Comparison of ENCODE assay signal across 9 mouse cellular contexts in the genomic region with DNA sequence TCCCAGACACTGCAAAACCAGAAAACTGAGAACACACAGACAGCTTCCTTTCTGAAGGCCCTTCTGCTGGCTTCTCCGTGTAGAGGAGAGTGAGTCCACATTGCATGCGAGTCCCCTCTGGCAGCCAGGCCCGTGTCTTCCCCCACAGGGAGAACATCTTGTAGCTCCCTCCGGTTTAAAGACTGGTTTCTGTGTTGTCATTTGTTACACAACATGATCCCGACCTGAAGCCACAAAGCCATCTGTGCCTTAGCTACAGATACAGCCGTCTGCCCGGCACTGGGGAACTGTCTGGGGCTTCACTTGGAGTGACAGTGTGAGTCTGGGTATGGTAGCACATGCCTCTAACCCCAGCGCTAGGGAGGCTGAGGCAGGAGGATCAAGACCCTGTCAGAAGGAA. TPM values are rescaled to one million over a fixed set of nuclear protein-coding genes. Genes with fewer than 3 reads are reported as not detected.
A peak's percentile ranks its signal among the peaks of the same experiment; 100 is the strongest.
DNase-seq lines count a peak whose midpoint lies in the region; ATAC-seq lines count a peak whose summit lies in the region.
"Had no signal": no experiment of that assay in that cellular context is flagged by ENCODE, and none has a peak within 500 bp of the region (broad histone marks: within the 10 kb centered on the region; RNA-seq: fewer than 3 reads in every experiment).

No protein-coding gene starts in this region.

- no peaks in the 10 kb centered on the region for H3K36me3 ChIP-seq in forebrain, embryonic 15.5 days
- no peaks in the 10 kb centered on the region; the same call in 1 of the 2 replicates for H3K36me3 ChIP-seq in forebrain, embryonic 12.5 days (replicated peaks)
- H3K36me3 ChIP-seq in embryonic facial prominence, embryonic 15.5 days, result no peaks in the 10 kb centered on the region
- H3K36me3 ChIP-seq in midbrain, embryonic 13.5 days, result no peaks in the 10 kb centered on the region
- H3K36me3 ChIP-seq: lung, embryonic 15.5 days had no signal

- 63% methylated on average over 8 of the region's 8 CpGs for WGBS in forebrain, embryonic 15.5 days
- 78% methylated on average over 8 of the region's 8 CpGs for WGBS in forebrain, embryonic 12.5 days
- WGBS in embryonic facial prominence, embryonic 15.5 days, result 34% methylated on average over 8 of the region's 8 CpGs
- WGBS in midbrain, embryonic 13.5 days, result 65% methylated on average over 8 of the region's 8 CpGs

- no peak for ATAC-seq in forebrain, embryonic 15.5 days (replicated peaks)
- ATAC-seq in forebrain, embryonic 12.5 days (ENCODE audit: low FRiP score), result no peak
- ATAC-seq in embryonic facial prominence, embryonic 15.5 days (ENCODE audit: insufficient number of reproducible peaks, low FRiP score, low TSS enrichment, low read depth), result no peak
- ATAC-seq in midbrain, embryonic 13.5 days, result no peak

- peak overlapping the region; percentile 21; the same call in 1 of the 2 replicates for H3K27ac ChIP-seq in forebrain, embryonic 15.5 days (replicated peaks)
- H3K27ac ChIP-seq in forebrain, embryonic 12.5 days, result no peak overlapping the region
- peak overlapping the region; percentile 93 for H3K27ac ChIP-seq in embryonic facial prominence, embryonic 15.5 days (replicated peaks)
- H3K27ac ChIP-seq in midbrain, embryonic 13.5 days, result peak overlapping the region; percentile 12

- no peaks in the 10 kb centered on the region for H3K9me3 ChIP-seq in forebrain, embryonic 15.5 days
- no peaks in the 10 kb centered on the region for H3K9me3 ChIP-seq in forebrain, embryonic 12.5 days
- H3K9me3 ChIP-seq in embryonic facial prominence, embryonic 15.5 days (replicated peaks), result no peaks in the 10 kb centered on the region
- H3K9me3 ChIP-seq in midbrain, embryonic 13.5 days, result no peaks in the 10 kb centered on the region
- H3K9me3 ChIP-seq: lung, embryonic 15.5 days had no signal

- peaks cover 75% of the 10 kb centered on the region for H3K4me1 ChIP-seq in forebrain, embryonic 15.5 days
- peaks cover 66% of the 10 kb centered on the region for H3K4me1 ChIP-seq in forebrain, embryonic 12.5 days
- H3K4me1 ChIP-seq in embryonic facial prominence, embryonic 15.5 days, result peaks cover 79% of the 10 kb centered on the region
- H3K4me1 ChIP-seq in midbrain, embryonic 13.5 days (replicated peaks), result peaks cover 75% of the 10 kb centered on the region

- peak; percentile 33 for DNase-seq in cerebellum, adult 11 months
- DNase-seq in embryo, embryonic 10.5 days (ENCODE audit: low spot score), result no peak
- DNase-seq in kidney, postnatal 10 days, result no peak
- DNase-seq in layer of hippocampus, postnatal 36 days, result no peak

- no peaks in the 10 kb centered on the region for H3K27me3 ChIP-seq in forebrain, embryonic 15.5 days
- no peaks in the 10 kb centered on the region for H3K27me3 ChIP-seq in forebrain, embryonic 12.5 days
- H3K27me3 ChIP-seq in embryonic facial prominence, embryonic 15.5 days, result no peaks in the 10 kb centered on the region
- no peaks in the 10 kb centered on the region for H3K27me3 ChIP-seq in midbrain, embryonic 13.5 days
- H3K27me3 ChIP-seq: lung, embryonic 15.5 days had no signal

- no peak overlapping the region for H3K4me3 ChIP-seq in forebrain, embryonic 15.5 days
- H3K4me3 ChIP-seq in forebrain, embryonic 12.5 days (replicated peaks), result no peak overlapping the region
- H3K4me3 ChIP-seq in embryonic facial prominence, embryonic 15.5 days (replicated peaks), result no peak overlapping the region
- no peak overlapping the region for H3K4me3 ChIP-seq in midbrain, embryonic 13.5 days (replicated peaks)
- H3K4me3 ChIP-seq: lung, embryonic 15.5 days had no signal

- no peak overlapping the region for H3K4me2 ChIP-seq in forebrain, embryonic 15.5 days (replicated peaks)
- H3K4me2 ChIP-seq in forebrain, embryonic 12.5 days, result no peak overlapping the region
- H3K4me2 ChIP-seq in embryonic facial prominence, embryonic 15.5 days (replicated peaks), result no peak overlapping the region
- no peak overlapping the region for H3K4me2 ChIP-seq in midbrain, embryonic 13.5 days (replicated peaks)
- H3K4me2 ChIP-seq: lung, embryonic 15.5 days had no signal

- no peak overlapping the region for H3K9ac ChIP-seq in forebrain, embryonic 15.5 days (replicated peaks)
- no peak overlapping the region for H3K9ac ChIP-seq in forebrain, embryonic 12.5 days
- no peak overlapping the region for H3K9ac ChIP-seq in embryonic facial prominence, embryonic 15.5 days
- no peak overlapping the region for H3K9ac ChIP-seq in midbrain, embryonic 13.5 days (replicated peaks)
- H3K9ac ChIP-seq: lung, embryonic 15.5 days had no signal

RNA-seq across cellular contexts. Expression of a gene that starts 42.1 kb away (rescaled TPM):
- 23.1 and 24.0 TPM in 2 replicates for polyA plus RNA-seq in forebrain, embryonic 15.5 days (2015; fragmentation: Nextera tagmentation; extraction: Ambion mirVana)
- 12.1 and 15.3 TPM in 2 replicates for polyA plus RNA-seq in forebrain, embryonic 12.5 days (2016; fragmentation: Nextera tagmentation; extraction: Ambion mirVana)
- polyA plus RNA-seq in embryonic facial prominence, embryonic 15.5 days (2015; fragmentation: Nextera tagmentation; extraction: Ambion mirVana), result 12.8 and 13.6 TPM in 2 replicates
- 16.4 and 16.5 TPM in 2 replicates for polyA plus RNA-seq in midbrain, embryonic 13.5 days (2015; fragmentation: Nextera tagmentation; extraction: Ambion mirVana)
- total RNA-seq in layer of hippocampus, postnatal 36 days (2021), result 10 to 100 TPM; 67.6 to 67.7 TPM
